Mouse (Mus musculus): ENCODE measurements around the gene Gm21317. TPM values are rescaled to one million over a fixed set of nuclear protein-coding genes. Genes with fewer than 3 reads are reported as not detected.
"Not testable (repeated sequence)": the region's sequence is repeated elsewhere in the genome, so short reads cannot be mapped to it uniquely, and the experiment has no call there.

Gm21317 gene
- polyA plus RNA-seq (2012; ENCODE audit: insufficient read depth, insufficient read length, missing spikeins), result not detected in 2 replicates

DNA sequence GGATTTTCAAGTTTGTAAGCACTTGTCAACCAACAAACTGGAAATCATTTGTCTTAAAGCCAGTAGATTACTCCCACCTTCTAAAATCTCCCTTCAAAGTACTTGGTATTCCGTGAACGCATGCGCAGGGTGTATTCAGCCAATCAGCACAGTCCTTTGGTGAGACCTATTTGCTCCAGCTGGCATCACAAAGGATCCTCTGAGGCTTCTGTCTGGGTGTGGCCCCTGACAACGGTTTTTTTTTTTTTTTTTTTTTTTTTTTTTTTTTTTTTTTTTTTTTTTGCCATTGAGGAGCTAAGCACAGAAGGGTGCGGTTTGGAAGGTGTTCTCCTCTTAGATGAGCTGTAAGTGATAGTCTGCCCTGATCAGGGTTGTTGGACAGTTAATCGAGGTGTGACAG is at the start of gene Gm21317:
TSS of gene Gm21317 (plus strand) at position 301 of the 400 bp plus-strand sequence.
- not testable (repeated sequence) for H3K4me1 ChIP-seq (ENCODE audit: control insufficient read depth, insufficient read depth, insufficient read length, low read length); H3K4me3 ChIP-seq (ENCODE audit: insufficient read depth, low read depth, low read length); H3K27ac ChIP-seq (replicated peaks; ENCODE audit: low read depth, low read length)

Data from brown adipose tissue, adult 24 weeks (tissue).